Mouse (Mus musculus): ENCODE data around the gene Sesn2. TPM values are rescaled to one million over a fixed set of nuclear protein-coding genes. Genes with fewer than 3 reads are reported as not detected.
A peak's percentile ranks its signal among the peaks of the same experiment; 100 is the strongest.

Gene Sesn2
- polyA plus RNA-seq, 2 experiments = 5.9 to 6.4 TPM

DNA sequence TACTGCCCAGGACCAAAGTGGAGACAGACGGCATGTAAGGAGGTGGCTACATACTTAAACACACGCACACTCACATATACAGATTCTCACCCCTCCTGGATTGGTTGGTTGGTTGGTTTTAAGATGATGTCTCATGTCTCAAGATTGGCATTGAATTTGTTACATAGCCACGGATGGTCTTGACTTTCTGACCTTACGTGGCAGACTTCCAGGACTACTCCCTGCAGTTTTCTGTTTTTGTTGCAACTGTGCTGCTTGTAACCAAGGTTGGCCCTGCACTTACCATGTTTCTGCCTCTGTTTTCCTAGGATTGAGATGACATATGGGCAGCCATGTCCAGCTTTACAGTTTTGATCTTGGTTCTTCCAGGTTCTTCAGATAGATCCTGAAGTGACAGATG, 31.1 kb upstream of the Sesn2 start:
- 84% methylated on average over 4 of the region's 4 CpGs for WGBS
- TF ChIP-seq POLR2A (IDR thresholded peaks at IDR 0.05; ENCODE audit: borderline replicate concordance, extremely low read depth, insufficient read depth, insufficient read length) = no peak
- H3K9me3 ChIP-seq (ENCODE audit: control insufficient read depth, low read length) = no peaks in the 10 kb centered on the region
- DNase-seq (ENCODE audit: low spot score) = no peak
- no peak overlapping the region for H3K27ac ChIP-seq (replicated peaks; ENCODE audit: low read depth, low read length)
- no peak overlapping the region for H3K4me3 ChIP-seq (replicated peaks; ENCODE audit: low read length)
- H3K4me2 ChIP-seq (replicated peaks; ENCODE audit: low read depth, low read length, severe bottlenecking) = no peak overlapping the region
- H3K36me3 ChIP-seq (ENCODE audit: control insufficient read depth, insufficient read depth, low read length) = peaks cover 78% of the 10 kb centered on the region
- no peak for ATAC-seq (ENCODE audit: low FRiP score, low read depth)
- H3K4me1 ChIP-seq (ENCODE audit: control insufficient read depth, insufficient read depth, low read length) = peaks cover 5% of the 10 kb centered on the region
- no peak overlapping the region for H3K9ac ChIP-seq (ENCODE audit: low read depth, low read length, severe bottlenecking)
- no peaks in the 10 kb centered on the region for H3K27me3 ChIP-seq (ENCODE audit: control insufficient read depth, insufficient read depth, low read length)

DNA sequence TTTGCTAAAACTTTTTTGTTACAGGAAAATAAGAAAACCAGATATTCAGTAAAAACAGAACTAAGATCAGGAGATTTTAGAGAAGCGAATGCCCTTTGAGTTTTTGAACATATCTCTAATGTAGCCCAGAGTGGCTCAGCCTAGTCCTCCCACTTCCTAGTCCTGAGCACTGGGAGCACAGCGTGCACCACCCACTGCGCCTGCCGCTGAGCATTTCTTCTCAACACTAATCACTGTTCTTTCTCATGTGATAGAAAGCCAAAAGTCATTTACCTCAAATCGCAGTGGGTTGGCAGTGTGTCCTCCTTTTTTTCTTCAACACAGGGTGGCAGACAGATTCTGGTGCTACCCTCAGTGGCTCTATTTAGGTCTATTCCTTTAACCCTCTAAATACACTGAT, 29.2 kb upstream of the Sesn2 start:
- DNase-seq (ENCODE audit: low spot score) = no peak
- 93% methylated on average over 5 of the region's 5 CpGs for WGBS

DNA sequence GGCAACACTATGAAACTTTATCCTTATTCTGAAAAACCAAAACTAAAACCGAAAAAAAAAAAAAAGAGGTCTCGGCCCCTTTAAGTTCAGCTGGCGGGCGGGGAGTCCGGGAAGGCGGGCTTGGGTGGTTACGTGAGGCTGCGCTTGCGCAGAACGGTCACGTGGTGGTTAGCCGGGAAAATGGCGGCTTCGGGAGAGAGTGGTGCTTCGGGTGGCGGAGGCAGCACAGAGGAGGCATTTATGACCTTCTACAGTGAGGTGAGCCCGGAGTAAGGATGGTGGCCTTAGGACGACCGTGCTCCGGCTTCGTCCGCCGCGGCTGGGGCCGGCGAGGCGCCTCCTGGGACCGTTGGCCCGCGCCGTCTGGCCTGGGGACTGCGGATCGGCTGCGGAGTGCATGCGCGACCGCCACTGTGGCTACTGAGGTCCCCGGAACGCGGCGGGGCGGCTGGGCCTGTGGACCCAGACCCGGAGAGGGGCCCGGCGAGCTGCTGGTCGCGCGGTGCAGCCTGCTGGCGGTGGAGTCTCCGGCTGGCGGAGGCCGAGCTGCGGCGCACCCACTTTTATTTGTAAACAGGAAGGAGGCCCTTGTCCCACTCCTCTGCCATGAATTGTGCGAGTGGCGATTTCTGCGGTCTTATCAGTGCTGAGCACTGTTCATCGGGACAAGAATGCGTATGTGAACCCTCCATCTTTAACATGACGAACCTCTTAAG, 25.3 kb upstream of the Sesn2 start, which contains the start of gene Dnajc8:
Gene Dnajc8, plus strand, starts transcription at position 145 of the 716 bp plus-strand sequence.
- no peaks in the 10 kb centered on the region for H3K27me3 ChIP-seq (ENCODE audit: control insufficient read depth, insufficient read depth, low read length)
- under 1% methylated on average over 56 of the region's 60 CpGs for WGBS
- peaks cover 32% of the 10 kb centered on the region for H3K36me3 ChIP-seq (ENCODE audit: control insufficient read depth, insufficient read depth, low read length)
- peaks cover 11% of the 10 kb centered on the region for H3K4me1 ChIP-seq (ENCODE audit: control insufficient read depth, insufficient read depth, low read length)
- DNase-seq (ENCODE audit: low spot score) (peak; percentile 94), ATAC-seq (ENCODE audit: low FRiP score, low read depth) (peak; percentile 79)
- peak within 1 kb of the TSS; percentile 100 for H3K4me3 ChIP-seq (replicated peaks; ENCODE audit: low read length)
- H3K9ac ChIP-seq (ENCODE audit: low read depth, low read length, severe bottlenecking) = peak within 1 kb of the TSS; percentile 91
- no peak for TF ChIP-seq POLR2A (IDR thresholded peaks at IDR 0.05; ENCODE audit: borderline replicate concordance, extremely low read depth, insufficient read depth, insufficient read length)
- H3K27ac ChIP-seq (replicated peaks; ENCODE audit: low read depth, low read length) = peak within 1 kb of the TSS; percentile 71
- H3K4me2 ChIP-seq (replicated peaks; ENCODE audit: low read depth, low read length, severe bottlenecking) = peak within 1 kb of the TSS; percentile 71
- H3K9me3 ChIP-seq (ENCODE audit: control insufficient read depth, low read length) = no peaks in the 10 kb centered on the region

More for the DNA sequence above, 29.2 kb upstream of the Sesn2 start:
- ATAC-seq (ENCODE audit: low FRiP score, low read depth) = no peak
- Histone ChIP-seq H3K27me3 (ENCODE audit: control insufficient read depth, insufficient read depth, low read length) (no peaks in the 10 kb centered on the region), H3K36me3 (ENCODE audit: control insufficient read depth, insufficient read depth, low read length) (peaks cover 64% of the 10 kb centered on the region), H3K9ac (ENCODE audit: low read depth, low read length, severe bottlenecking) (no peak overlapping the region), H3K9me3 (ENCODE audit: control insufficient read depth, low read length) (no peaks in the 10 kb centered on the region), H3K4me3 (replicated peaks; ENCODE audit: low read length) (no peak overlapping the region), H3K27ac (replicated peaks; ENCODE audit: low read depth, low read length) (no peak overlapping the region), H3K4me1 (ENCODE audit: control insufficient read depth, insufficient read depth, low read length) (peaks cover 8% of the 10 kb centered on the region), H3K4me2 (replicated peaks; ENCODE audit: low read depth, low read length, severe bottlenecking) (no peak overlapping the region)
- no peak for TF ChIP-seq POLR2A (IDR thresholded peaks at IDR 0.05; ENCODE audit: borderline replicate concordance, extremely low read depth, insufficient read depth, insufficient read length)

DNA sequence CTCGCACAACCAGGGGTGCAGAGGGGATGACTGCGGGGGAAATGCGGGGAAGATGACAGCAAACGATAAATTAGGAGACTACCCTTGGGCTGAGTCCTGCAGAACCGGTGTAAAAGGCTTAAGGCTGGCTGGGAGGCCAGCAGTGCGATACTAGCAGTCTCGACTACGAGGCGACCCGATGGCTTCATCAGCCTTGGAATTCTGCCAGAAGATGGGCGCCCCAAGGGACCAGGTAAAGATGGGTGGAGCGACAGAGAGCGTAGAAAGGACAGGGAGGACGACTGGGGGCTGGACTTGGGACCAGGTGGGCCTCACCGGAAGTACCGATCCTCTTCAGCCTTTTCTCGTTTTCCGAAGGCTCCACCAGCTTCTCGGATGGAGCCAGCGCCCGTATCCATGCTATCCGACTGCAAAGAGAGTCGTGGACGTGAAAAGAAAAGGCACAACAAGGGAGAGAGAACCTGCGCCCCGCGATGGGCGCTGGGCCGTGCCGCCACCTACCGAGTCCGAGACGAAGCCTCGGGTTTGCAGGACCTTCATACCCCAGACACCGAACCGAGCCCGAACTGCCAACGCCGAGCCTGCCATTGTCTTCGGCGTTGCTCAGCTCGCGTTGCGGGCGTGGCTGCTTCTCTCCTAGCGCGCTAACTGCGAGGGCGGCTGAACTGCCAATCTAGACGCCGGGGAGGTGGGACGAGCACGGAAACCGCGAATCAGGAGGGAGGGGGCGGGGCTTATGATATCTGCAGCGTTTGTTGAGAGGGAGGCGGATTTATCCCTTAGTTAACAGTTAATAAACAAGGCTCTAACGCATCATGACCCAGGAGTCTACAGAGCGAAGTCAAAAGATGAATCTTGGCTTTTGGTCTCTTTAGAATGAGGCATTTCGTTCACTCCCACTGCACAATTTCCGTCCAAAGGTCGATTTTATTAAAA, 22.9 kb upstream of the Sesn2 start, which contains the start of gene Atpif1:
Gene Atpif1, minus strand, starts transcription at position 679 of the 936 bp plus-strand sequence.
- peak; percentile 93; the same call in 1 of the 2 replicates for TF ChIP-seq POLR2A (IDR thresholded peaks at IDR 0.05; ENCODE audit: borderline replicate concordance, extremely low read depth, insufficient read depth, insufficient read length)
- WGBS = under 1% methylated on average over 62 of the region's 63 CpGs
- Histone ChIP-seq H3K27me3 (ENCODE audit: control insufficient read depth, insufficient read depth, low read length) (no peaks in the 10 kb centered on the region), H3K27ac (replicated peaks; ENCODE audit: low read depth, low read length) (peak within 1 kb of the TSS; percentile 85), H3K36me3 (ENCODE audit: control insufficient read depth, insufficient read depth, low read length) (peaks cover 26% of the 10 kb centered on the region), H3K9ac (ENCODE audit: low read depth, low read length, severe bottlenecking) (peak within 1 kb of the TSS; percentile 75), H3K4me3 (replicated peaks; ENCODE audit: low read length) (peak within 1 kb of the TSS; percentile 61), H3K9me3 (ENCODE audit: control insufficient read depth, low read length) (no peaks in the 10 kb centered on the region), H3K4me2 (replicated peaks; ENCODE audit: low read depth, low read length, severe bottlenecking) (peak within 1 kb of the TSS; percentile 76), H3K4me1 (ENCODE audit: control insufficient read depth, insufficient read depth, low read length) (peaks cover 11% of the 10 kb centered on the region)
- DNase-seq (ENCODE audit: low spot score) (peak; percentile 97), ATAC-seq (ENCODE audit: low FRiP score, low read depth) (peak; percentile 91)

DNA sequence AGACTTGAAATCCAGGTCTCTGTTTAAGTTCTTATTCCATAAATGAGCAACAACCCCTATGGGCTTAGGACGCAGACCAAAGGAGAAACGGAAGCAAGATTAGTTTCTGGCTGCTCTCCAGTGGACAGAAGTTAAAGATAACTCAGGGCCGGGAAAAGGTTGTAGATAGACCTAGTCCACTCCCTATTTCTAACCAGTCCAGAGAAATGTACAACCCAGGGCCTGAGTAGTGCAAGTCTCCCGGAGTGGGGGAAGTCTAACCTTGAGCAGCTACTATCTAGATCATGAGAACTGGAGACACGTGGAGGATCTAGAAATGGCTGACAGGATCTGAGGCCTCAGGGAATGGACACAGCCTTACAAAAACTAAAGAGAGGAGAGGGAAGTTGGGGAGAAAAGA, 22.2 kb upstream of the Sesn2 start:
- Histone ChIP-seq H3K9ac (ENCODE audit: low read depth, low read length, severe bottlenecking) (peak overlapping the region; percentile 75), H3K36me3 (ENCODE audit: control insufficient read depth, insufficient read depth, low read length) (peaks cover 19% of the 10 kb centered on the region), H3K27ac (replicated peaks; ENCODE audit: low read depth, low read length) (peak overlapping the region; percentile 85; the same call in 1 of the 2 replicates), H3K4me1 (ENCODE audit: control insufficient read depth, insufficient read depth, low read length) (peaks cover 11% of the 10 kb centered on the region), H3K4me3 (replicated peaks; ENCODE audit: low read length) (peak overlapping the region; percentile 61), H3K4me2 (replicated peaks; ENCODE audit: low read depth, low read length, severe bottlenecking) (peak overlapping the region; percentile 76), H3K27me3 (ENCODE audit: control insufficient read depth, insufficient read depth, low read length) (no peaks in the 10 kb centered on the region), H3K9me3 (ENCODE audit: control insufficient read depth, low read length) (no peaks in the 10 kb centered on the region)
- WGBS = 17% methylated on average over 5 of the region's 5 CpGs
- no peak for ATAC-seq (ENCODE audit: low FRiP score, low read depth)
- peak; percentile 17 for DNase-seq (ENCODE audit: low spot score)
- TF ChIP-seq POLR2A (IDR thresholded peaks at IDR 0.05; ENCODE audit: borderline replicate concordance, extremely low read depth, insufficient read depth, insufficient read length) = no peak

Measured in limb, embryonic 14.5 days (tissue).